Mouse (Mus musculus) ovary, adult 18-20 months (tissue): Measurements from ENCODE around the gene Edn3.

ENCODE experiments used
- DNase-seq: peaks from one replicate; pipeline ENCODE4 v3.0.0; 2022; ENCODE audit warnings: low spot score, mixed read lengths

The Edn3 gene

DNA sequence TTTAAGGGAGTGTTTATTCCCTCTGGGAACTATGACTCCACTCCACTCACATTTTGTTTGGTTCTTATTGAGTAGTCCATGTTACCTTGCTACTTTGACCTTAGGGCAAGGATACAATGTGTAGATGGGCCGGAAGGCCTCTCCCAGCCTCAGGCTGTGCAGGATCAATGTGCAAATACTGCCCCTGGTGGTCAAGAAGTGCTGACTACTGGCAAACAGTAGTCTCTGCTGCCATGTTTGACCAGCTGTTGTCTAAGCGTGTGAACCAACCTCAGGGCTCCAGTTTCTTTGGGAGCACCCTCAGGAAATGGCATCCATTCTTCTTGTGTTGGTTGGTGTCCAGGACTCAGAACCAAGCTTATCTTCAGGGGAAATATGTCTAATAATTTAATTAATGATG, 36.6 kb downstream of the Edn3 start:
- no peak for DNase-seq

DNA sequence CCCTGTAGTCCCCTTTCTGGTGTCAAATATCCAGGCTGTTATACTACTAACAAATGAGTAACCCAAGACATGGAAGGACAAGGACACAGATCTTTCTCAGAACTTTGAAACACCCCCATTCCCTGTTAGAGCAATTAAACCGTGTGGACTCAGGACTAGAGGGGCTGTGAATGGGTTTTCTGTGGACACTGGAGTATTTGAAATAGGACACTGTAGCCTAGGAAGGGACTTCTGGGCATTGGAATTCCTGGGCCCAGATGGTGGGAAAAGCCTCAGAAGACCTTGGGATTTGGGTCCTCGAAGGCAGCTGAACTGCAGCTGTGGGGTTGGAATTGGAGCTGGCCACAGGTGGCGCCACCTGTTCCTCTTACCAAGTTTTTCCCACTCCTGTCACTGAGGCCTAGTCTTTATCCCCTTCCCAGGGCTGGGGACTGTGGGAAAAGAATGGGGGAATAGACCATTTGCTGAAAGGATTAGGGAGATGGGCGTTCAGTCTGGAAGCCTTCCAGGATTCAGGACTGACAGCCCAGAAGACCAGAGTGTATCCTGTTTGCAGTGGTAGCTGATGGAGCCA, 37.2 kb downstream of the Edn3 start:
- no peak for DNase-seq

- no peak for DNase-seq
Observed at GRCm38 (mm10) chr2:174802453-174802852, 42.0 kb downstream of the Edn3 start.

- DNase-seq: no peak
Observed at GRCm38 (mm10) chr2:174803661-174804060, 43.2 kb downstream of the Edn3 start.

GRCm38 (mm10) chr2:174807900-174808299, 47.5 kb downstream of the Edn3 start:
- no peak for DNase-seq

GRCm38 (mm10) chr2:174809296-174809695, 48.9 kb downstream of the Edn3 start:
- no peak for DNase-seq

- no peak for DNase-seq
Observed at GRCm38 (mm10) chr2:174813306-174813705, 52.9 kb downstream of the Edn3 start.

GRCm38 (mm10) chr2:174816163-174816562, 55.7 kb downstream of the Edn3 start:
- no peak for DNase-seq

DNA sequence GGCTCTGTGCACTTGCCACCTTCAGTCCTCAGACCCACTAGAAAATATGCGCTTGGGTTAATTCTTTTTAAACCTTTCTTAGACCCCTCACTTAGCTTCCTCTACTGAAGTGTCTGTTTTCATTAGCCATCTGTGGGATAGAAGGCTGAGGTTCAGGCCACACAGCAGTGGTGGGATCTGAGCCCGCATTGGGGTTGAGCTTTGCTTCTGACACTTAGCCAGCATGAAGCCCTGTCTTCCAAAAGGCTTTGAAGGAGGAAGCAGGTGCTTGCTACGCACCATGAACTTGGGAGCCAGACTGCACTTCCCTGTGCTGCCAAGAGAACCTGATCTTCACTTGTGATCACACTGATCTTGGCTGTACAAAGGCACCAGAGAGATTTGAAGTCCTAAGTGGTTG, 59.9 kb downstream of the Edn3 start:
- DNase-seq: no peak

DNA sequence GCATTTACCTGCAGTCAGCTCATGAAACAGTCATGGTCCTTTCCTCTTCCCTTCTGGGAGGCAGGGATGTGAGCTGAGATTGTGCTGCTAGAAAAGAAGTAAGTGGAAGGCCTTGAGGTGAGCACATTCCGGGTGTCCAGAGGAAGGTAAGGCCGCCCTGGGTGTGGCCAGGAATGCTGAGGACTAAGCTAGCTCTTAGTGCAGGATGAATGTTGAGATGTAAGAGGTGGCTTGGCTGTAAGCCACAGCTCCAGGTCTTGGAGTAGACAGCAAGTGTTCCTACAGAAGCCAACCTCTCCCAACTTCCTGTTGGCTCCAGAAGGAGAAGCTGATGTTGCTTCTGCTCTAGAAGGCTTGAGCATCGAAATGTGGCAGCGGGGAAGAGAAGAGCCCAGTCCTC, 67.4 kb downstream of the Edn3 start:
- DNase-seq: no peak

GRCm38 (mm10) chr2:174833608-174834007, 73.2 kb downstream of the Edn3 start:
- DNase-seq: no peak
